In the genomic region with DNA sequence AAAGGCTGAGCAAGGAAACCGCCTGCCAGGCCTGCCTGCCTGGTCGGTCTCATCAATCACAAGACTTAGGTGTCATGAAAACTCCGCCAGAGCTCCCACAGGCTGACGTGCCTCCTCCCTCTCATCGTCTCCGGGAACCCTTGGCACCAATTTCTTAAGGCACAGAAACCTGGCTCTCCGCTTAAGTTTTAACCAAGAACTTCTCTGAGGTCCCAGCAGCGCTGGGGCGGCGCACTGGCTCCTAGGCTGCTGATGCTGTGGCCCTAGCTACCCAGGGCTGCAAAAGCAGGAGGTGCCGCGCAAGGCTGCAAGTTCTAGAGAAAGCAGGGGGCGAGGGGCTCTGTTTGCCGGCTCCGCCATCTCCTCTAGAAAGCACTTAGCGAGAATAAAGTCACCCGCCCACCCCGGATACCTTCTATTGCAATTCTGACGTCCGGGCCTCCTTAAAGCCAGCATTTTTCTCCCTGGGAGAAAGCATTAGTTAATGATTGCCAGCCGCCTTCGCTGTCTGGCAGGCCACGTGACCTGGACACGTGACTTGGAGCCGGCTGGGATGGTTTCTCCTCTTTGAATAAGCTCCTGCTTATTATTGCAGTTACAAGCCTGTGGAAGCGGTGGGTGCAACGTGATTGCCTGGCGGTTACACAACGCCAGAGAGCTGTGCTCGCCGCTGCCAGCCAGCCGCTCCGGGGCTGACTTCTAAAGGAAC, we compare ENCODE assay signal across 8 mouse cellular contexts. TPM values are rescaled to one million over a fixed set of nuclear protein-coding genes. Genes with fewer than 3 reads are reported as not detected.
DNase-seq lines count a peak whose midpoint lies in the region; ATAC-seq lines count a peak whose summit lies in the region.

Gm42791 (minus strand) TSS at position 442 of the 709 bp plus-strand sequence.

- peak within 1 kb of the TSS; percentile 85 for H3K4me2 ChIP-seq in lung, embryonic 16.5 days (ENCODE audit: low read depth, low read length)

- peaks cover 19% of the 10 kb centered on the region for H3K9me3 ChIP-seq in hindbrain, embryonic 10.5 days
- H3K9me3 ChIP-seq in lung, embryonic 16.5 days (ENCODE audit: control insufficient read depth, low read length), result no peaks in the 10 kb centered on the region

- H3K9ac ChIP-seq in lung, embryonic 16.5 days (ENCODE audit: low read length), result peak within 1 kb of the TSS; percentile 68

- ATAC-seq in lung, embryonic 16.5 days (ENCODE audit: low read depth), result peak; percentile 91

- WGBS in hindbrain, embryonic 10.5 days, result 2% methylated on average over 33 of the region's 33 CpGs
- WGBS in lung, embryonic 16.5 days, result under 1% methylated on average over 33 of the region's 33 CpGs

- peaks cover 29% of the 10 kb centered on the region for H3K4me1 ChIP-seq in hindbrain, embryonic 10.5 days (replicated peaks)
- peaks cover 14% of the 10 kb centered on the region for H3K4me1 ChIP-seq in lung, embryonic 16.5 days (replicated peaks; ENCODE audit: control insufficient read depth, insufficient read depth, low read length)

- peak within 1 kb of the TSS; percentile 63 for H3K4me3 ChIP-seq in hindbrain, embryonic 10.5 days
- H3K4me3 ChIP-seq in lung, embryonic 16.5 days (ENCODE audit: low read length), result peak within 1 kb of the TSS; percentile 52

- peaks cover 25% of the 10 kb centered on the region for H3K36me3 ChIP-seq in hindbrain, embryonic 10.5 days
- H3K36me3 ChIP-seq in lung, embryonic 16.5 days (ENCODE audit: control insufficient read depth, insufficient read depth, low read length), result no peaks in the 10 kb centered on the region

- H3K27me3 ChIP-seq in hindbrain, embryonic 10.5 days (ENCODE audit: insufficient read depth, poor library complexity, severe bottlenecking), result no peaks in the 10 kb centered on the region
- H3K27me3 ChIP-seq in lung, embryonic 16.5 days (ENCODE audit: control insufficient read depth, insufficient read depth, low read depth, low read length), result no peaks in the 10 kb centered on the region

- peak; percentile 90 for DNase-seq in MN1 (ENCODE audit: low spot score)
- DNase-seq in cerebellum, adult 9-11 months, result peak; percentile 95
- peak; percentile 94 to 97 for DNase-seq in frontal cortex, adult 2 months (ENCODE audit: extremely low spot score in 1 of 2, low spot score in 1 of 2)
- DNase-seq in hindbrain, embryonic 10.5 days (ENCODE audit: low spot score), result peak; percentile 91
- peak; percentile 97 for DNase-seq in layer of hippocampus, adult 9-11 months
- DNase-seq in ovary, postnatal 10 days (ENCODE audit: low spot score), result peak; percentile 80
- peak; percentile 69 for DNase-seq in thymus, postnatal 0 days (ENCODE audit: low spot score)

- peak within 1 kb of the TSS; percentile 95 for H3K27ac ChIP-seq in hindbrain, embryonic 10.5 days
- peak within 1 kb of the TSS; percentile 96 for H3K27ac ChIP-seq in lung, embryonic 16.5 days (ENCODE audit: low read length)

RNA-seq across cellular contexts. Expression of gene Gm42791, which starts in this region (rescaled TPM):
- polyA plus RNA-seq in frontal cortex, adult 2 months (2012; rRNA removed), result not detected in 2 replicates
- 1.6 and 3.8 TPM in 2 replicates for polyA plus RNA-seq in hindbrain, embryonic 10.5 days (2016; fragmentation: Nextera tagmentation; extraction: Ambion mirVana)
- polyA plus RNA-seq in lung, embryonic 16.5 days (2015; fragmentation: Nextera tagmentation; extraction: Ambion mirVana), result 0.94 and 1.3 TPM in 2 replicates
- 0.79 TPM in 1 of 2 replicates, not detected in the other for polyA plus RNA-seq in thymus, postnatal 0 days (2015; fragmentation: Nextera tagmentation; extraction: Ambion mirVana)

Comparison
In these comparisons a context has a peak if more than half of its experiments do, and no peak if none do; other contexts are left out.
1. Peak in every context shown above with its lines: DNase-seq, ATAC-seq, H3K4me3 ChIP-seq and H3K27ac ChIP-seq.
2. Peak in DNase-seq in frontal cortex, adult 2 months; RNA of the gene not detected or under 1 TPM.
3. Peak in DNase-seq in thymus, postnatal 0 days; RNA of the gene not detected or under 1 TPM.